Mouse (Mus musculus) lung, postnatal 0 days (tissue): ENCODE measurements around the gene Map6. TPM values are rescaled to one million over a fixed set of nuclear protein-coding genes. Genes with fewer than 3 reads are reported as not detected.
"Not testable (repeated sequence)": the region's sequence is repeated elsewhere in the genome, so short reads cannot be mapped to it uniquely, and the experiment has no call there.

Experiments
- ATAC-seq: fragments of 200-750 bp; cut with Nextera tagmentation; 2 replicates; pipeline ENCODE4 v1.8.0; 2017; ENCODE audit warnings: moderate library complexity
- DNase-seq: peaks from one replicate; pipeline ENCODE4 v3.0.0-alpha.2; 2016; ENCODE audit warnings: low spot score
- H3K27ac ChIP-seq: fragments of 300-500 bp; sonication (generic); 2 replicates; pipeline ENCODE4 v1.5.1; 2014; ENCODE audit warnings: antibody characterized with exemption, mild to moderate bottlenecking, low read length, mixed read lengths
- H3K27me3 ChIP-seq: fragments of 300-500 bp; sonication (generic); replicated peaks from 2 replicates; pipeline ENCODE4 v1.6.1; 2014; ENCODE audit warnings: low read length, mixed read lengths; ENCODE audit not compliant: insufficient read depth
- H3K36me3 ChIP-seq: fragments of 300-500 bp; sonication (generic); 2 replicates; pipeline ENCODE4 v1.6.1; 2014; ENCODE audit warnings: low read length, mixed read lengths; ENCODE audit not compliant: insufficient read depth
- H3K4me1 ChIP-seq: fragments of 300-500 bp; sonication (generic); 2 replicates; pipeline ENCODE4 v1.6.1; 2014; ENCODE audit warnings: antibody characterized with exemption, low read depth, low read length, mixed read lengths; ENCODE audit not compliant: insufficient read depth
- H3K4me2 ChIP-seq: fragments of 300-500 bp; sonication (generic); replicated peaks from 2 replicates; pipeline ENCODE4 v1.6.1; 2014; ENCODE audit warnings: low read depth, mild to moderate bottlenecking, low read length, moderate library complexity, mixed read lengths
- H3K4me3 ChIP-seq: fragments of 300-500 bp; sonication (generic); 2 replicates; pipeline ENCODE4 v1.5.1; 2014; ENCODE audit warnings: low read depth, low read length
- H3K9ac ChIP-seq: fragments of 300-500 bp; sonication (generic); replicated peaks from 2 replicates; pipeline ENCODE4 v1.6.1; 2014; ENCODE audit warnings: low read depth, mild to moderate bottlenecking
- H3K9me3 ChIP-seq: fragments of 300-500 bp; sonication (generic); 2 replicates; pipeline ENCODE4 v1.6.1; 2016; ENCODE audit warnings: low read length, mixed read lengths
- CTCF ChIP-seq: IDR thresholded peaks from 2 replicates; pipeline ENCODE4 v1.5.1; 2016; ENCODE audit warnings: antibody characterized with exemption, mild to moderate bottlenecking
- EP300 ChIP-seq: IDR thresholded peaks from 2 replicates; pipeline ENCODE4 v1.6.1; 2016; ENCODE audit warnings: antibody characterized with exemption, mild to moderate bottlenecking, control low read depth
- WGBS: fragments of 180-500 bp; shearing (Covaris S2); extraction: QIAGEN DNeasy Blood & Tissue Kit; methylation state at CpG from one replicate; pipeline ENCODE4 v1.1.7; 2014; 5-methylcytosine and 5-hydroxymethylcytosine counted together
- polyA plus RNA-seq: library from polyadenylated mRNA; unstranded; fragments of >200 nt; fragmentation: Nextera tagmentation; extraction: Ambion mirVana; gene quantifications from 2 replicates; pipeline ENCODE4 v1.2.1, GENCODE M21; 2015

Map6 gene
- polyA plus RNA-seq, 1 experiment from 2014 or later, result 29.6 TPM

- not testable (repeated sequence) for H3K4me1 ChIP-seq, H3K9ac ChIP-seq, H3K27me3 ChIP-seq, DNase-seq, H3K27ac ChIP-seq, H3K4me2 ChIP-seq, H3K9me3 ChIP-seq, H3K36me3 ChIP-seq, H3K4me3 ChIP-seq
- 65% methylated on average over 3 of the region's 3 CpGs for WGBS
- peak; percentile 62 for TF ChIP-seq CTCF
- ATAC-seq, result peak; percentile 57
Observed at GRCm38 (mm10) chr7:99374325-99374724, 107.1 kb downstream of the Map6 start.

- Histone ChIP-seq H3K36me3 (no peaks in the 10 kb centered on the region), H3K4me1 (0 out of 2 replicates have a peak, but pooled peaks cover 2% of the 10 kb centered on the region), H3K4me3 (no peak overlapping the region), H3K27ac (no peak overlapping the region), H3K9me3 (no peaks in the 10 kb centered on the region), H3K27me3 (no peaks in the 10 kb centered on the region), H3K4me2 (no peak overlapping the region), H3K9ac (no peak overlapping the region)
- DNase-seq (peak; percentile 67), ATAC-seq (no peak)
- 2% methylated on average over 4 of the region's 4 CpGs for WGBS
- TF ChIP-seq EP300 (no peak), CTCF (peak; percentile 91)
Observed at GRCm38 (mm10) chr7:99375455-99375854, 108.2 kb downstream of the Map6 start.

GRCm38 (mm10) chr7:99378870-99379269, 111.6 kb downstream of the Map6 start:
- Histone ChIP-seq H3K9ac (no peak overlapping the region), H3K36me3 (no peaks in the 10 kb centered on the region), H3K4me3 (no peak overlapping the region), H3K9me3 (no peaks in the 10 kb centered on the region), H3K4me1 (peaks cover 19% of the 10 kb centered on the region), H3K27me3 (no peaks in the 10 kb centered on the region), H3K27ac (no peak overlapping the region), H3K4me2 (no peak overlapping the region)
- ATAC-seq (no peak), DNase-seq (no peak)
- WGBS, result 56% methylated on average over 8 of the region's 8 CpGs
- TF ChIP-seq CTCF (no peak), EP300 (no peak)

GRCm38 (mm10) chr7:99380491-99381213, 113.4 kb downstream of the Map6 start:
- H3K4me3 ChIP-seq, result peak overlapping the region; percentile 66
- TF ChIP-seq CTCF (peak; percentile 57), EP300 (no peak)

GRCm38 (mm10) chr7:99381214-99382087, 114.2 kb downstream of the Map6 start, which contains the start of gene Gdpd5:
Gene Gdpd5 (plus strand): TSS chr7:99381414.
- ATAC-seq, result peak; percentile 96
- WGBS, result under 1% methylated on average over 70 of the region's 73 CpGs

More at GRCm38 (mm10) chr7:99380491-99381213, 113.4 kb downstream of the Map6 start:
- WGBS, result 2% methylated on average over 24 of the region's 24 CpGs
- no peak overlapping the region for H3K9ac ChIP-seq
- peaks cover 32% of the 10 kb centered on the region for H3K4me1 ChIP-seq
- DNase-seq, result no peak
- peak; percentile 40 for ATAC-seq
- peak overlapping the region; percentile 90 for H3K4me2 ChIP-seq
- H3K27ac ChIP-seq, result peak overlapping the region; percentile 73
- no peaks in the 10 kb centered on the region for H3K36me3 ChIP-seq
- H3K9me3 ChIP-seq, result no peaks in the 10 kb centered on the region
- no peaks in the 10 kb centered on the region for H3K27me3 ChIP-seq

More at GRCm38 (mm10) chr7:99381214-99382087, 114.2 kb downstream of the Map6 start, which contains the start of gene Gdpd5:
- TF ChIP-seq CTCF (no peak), EP300 (no peak)
- peaks cover 32% of the 10 kb centered on the region for H3K4me1 ChIP-seq
- H3K27me3 ChIP-seq, result no peaks in the 10 kb centered on the region
- H3K4me3 ChIP-seq, result peak within 1 kb of the TSS; percentile 66
- peak within 1 kb of the TSS; percentile 90 for H3K4me2 ChIP-seq
- no peaks in the 10 kb centered on the region for H3K36me3 ChIP-seq
- DNase-seq, result peak; percentile 98
- H3K9ac ChIP-seq, result peak within 1 kb of the TSS; percentile 53
- peak within 1 kb of the TSS; percentile 88 for H3K27ac ChIP-seq
- H3K9me3 ChIP-seq, result no peaks in the 10 kb centered on the region
